Mouse (Mus musculus) limb, embryonic 10.5 days (tissue): Measurements from ENCODE around the gene Tut4. TPM values are rescaled to one million over a fixed set of nuclear protein-coding genes. Genes with fewer than 3 reads are reported as not detected.

Source experiments
- DNase-seq: peaks from one replicate; pipeline ENCODE4 v3.0.0-alpha.2; 2017; ENCODE audit warnings: low spot score
- H3K27ac ChIP-seq: fragments of 300-500 bp; sonication (generic); 2 replicates; pipeline ENCODE4 v1.5.1; 2016; ENCODE audit warnings: mild to moderate bottlenecking
- H3K27me3 ChIP-seq: fragments of 300-500 bp; sonication (generic); 2 replicates; pipeline ENCODE4 v1.6.1; 2016; ENCODE audit warnings: low read depth, mild to moderate bottlenecking; ENCODE audit not compliant: poor library complexity, severe bottlenecking
- H3K36me3 ChIP-seq: fragments of 300-500 bp; sonication (generic); 2 replicates; pipeline ENCODE4 v1.6.1; 2016; ENCODE audit warnings: mild to moderate bottlenecking, moderate library complexity
- H3K4me1 ChIP-seq: fragments of 300-500 bp; sonication (generic); 2 replicates; pipeline ENCODE4 v1.6.1; 2016
- H3K4me3 ChIP-seq: fragments of 300-500 bp; sonication (generic); 2 replicates; pipeline ENCODE4 v1.5.1; 2016; ENCODE audit warnings: mild to moderate bottlenecking, moderate library complexity
- H3K9me3 ChIP-seq: fragments of 300-500 bp; sonication (generic); replicated peaks from 2 replicates; pipeline ENCODE4 v1.6.1; 2016; ENCODE audit warnings: mild to moderate bottlenecking
- WGBS: fragments of 180-500 bp; shearing (Covaris S2); methylation state at CpG from one replicate; pipeline ENCODE4 v1.1.7; 2016; 5-methylcytosine and 5-hydroxymethylcytosine counted together
- polyA plus RNA-seq: library from polyadenylated mRNA; unstranded; fragments of >200 nt; fragmentation: Nextera tagmentation; extraction: Ambion mirVana; gene quantifications from 2 replicates; pipeline ENCODE4 v1.2.1, GENCODE M21; 2016

The Tut4 gene
- 95.8 and 119 TPM in 2 replicates for polyA plus RNA-seq

GRCm38 (mm10) chr4:108459231-108460155 is at the start of gene Tut4:
Gene Tut4, plus strand, starts transcription at chr4:108459426.
- DNase-seq: peak; percentile 94
- Histone ChIP-seq H3K27ac (peak within 1 kb of the TSS; percentile 100), H3K9me3 (no peaks in the 10 kb centered on the region), H3K36me3 (peaks cover 18% of the 10 kb centered on the region), H3K4me1 (peaks cover 21% of the 10 kb centered on the region), H3K4me3 (peak within 1 kb of the TSS; percentile 100), H3K27me3 (no peaks in the 10 kb centered on the region)
- under 1% methylated on average over 93 of the region's 97 CpGs for WGBS

GRCm38 (mm10) chr4:108424587-108424986 is 34.6 kb upstream of the Tut4 start:
- peaks cover 26% of the 10 kb centered on the region for H3K4me1 ChIP-seq
- no peak overlapping the region for H3K4me3 ChIP-seq
- no peaks in the 10 kb centered on the region for H3K9me3 ChIP-seq
- DNase-seq: no peak
- WGBS: 83% methylated on average over 2 of the region's 2 CpGs
- H3K27ac ChIP-seq: 0 out of 2 replicates have a peak overlapping the region, but pooled peaks have one; percentile 14
- H3K36me3 ChIP-seq: no peaks in the 10 kb centered on the region
- no peaks in the 10 kb centered on the region for H3K27me3 ChIP-seq

GRCm38 (mm10) chr4:108427719-108428340 is 31.4 kb upstream of the Tut4 start:
- peaks cover 54% of the 10 kb centered on the region for H3K4me1 ChIP-seq
- 79% methylated on average over 11 of the region's 11 CpGs for WGBS
- no peak for DNase-seq
- H3K27me3 ChIP-seq: no peaks in the 10 kb centered on the region
- H3K36me3 ChIP-seq: no peaks in the 10 kb centered on the region
- no peak overlapping the region for H3K4me3 ChIP-seq
- H3K9me3 ChIP-seq: no peaks in the 10 kb centered on the region
- H3K27ac ChIP-seq: peak overlapping the region; percentile 20; the same call in 1 of the 2 replicates

GRCm38 (mm10) chr4:108428341-108428721 is 30.9 kb upstream of the Tut4 start:
- H3K4me3 ChIP-seq: no peak overlapping the region
- WGBS: 85% methylated on average over 6 of the region's 6 CpGs
- peak overlapping the region; percentile 20; the same call in 1 of the 2 replicates for H3K27ac ChIP-seq
- no peaks in the 10 kb centered on the region for H3K36me3 ChIP-seq
- no peaks in the 10 kb centered on the region for H3K27me3 ChIP-seq
- peaks cover 58% of the 10 kb centered on the region for H3K4me1 ChIP-seq
- no peaks in the 10 kb centered on the region for H3K9me3 ChIP-seq
- DNase-seq: no peak

GRCm38 (mm10) chr4:108430656-108431560 is 28.3 kb upstream of the Tut4 start:
- H3K27me3 ChIP-seq: no peaks in the 10 kb centered on the region
- H3K9me3 ChIP-seq: no peaks in the 10 kb centered on the region
- H3K4me3 ChIP-seq: peak overlapping the region; percentile 14; the same call in 1 of the 2 replicates
- H3K27ac ChIP-seq: peak overlapping the region; percentile 92
- H3K36me3 ChIP-seq: no peaks in the 10 kb centered on the region
- peak; percentile 87 for DNase-seq
- 25% methylated on average over 4 of the region's 4 CpGs for WGBS
- peaks cover 74% of the 10 kb centered on the region for H3K4me1 ChIP-seq

- no peak for DNase-seq
- 26% methylated on average over 2 of the region's 2 CpGs for WGBS
- Histone ChIP-seq H3K27ac (peak overlapping the region; percentile 92), H3K9me3 (no peaks in the 10 kb centered on the region), H3K4me1 (peaks cover 76% of the 10 kb centered on the region), H3K4me3 (peak overlapping the region; percentile 14; the same call in 1 of the 2 replicates), H3K36me3 (no peaks in the 10 kb centered on the region), H3K27me3 (no peaks in the 10 kb centered on the region)
These were observed 27.7 kb upstream of the Tut4 start for GRCm38 (mm10) chr4:108431561-108431936.

- Histone ChIP-seq H3K4me3 (peak overlapping the region; percentile 35), H3K9me3 (no peaks in the 10 kb centered on the region), H3K4me1 (peaks cover 86% of the 10 kb centered on the region), H3K27me3 (no peaks in the 10 kb centered on the region), H3K36me3 (no peaks in the 10 kb centered on the region), H3K27ac (peak overlapping the region; percentile 92)
- DNase-seq: peak; percentile 71
- 12% methylated on average over 6 of the region's 6 CpGs for WGBS
These were observed 25.9 kb upstream of the Tut4 start for GRCm38 (mm10) chr4:108433341-108433740.

GRCm38 (mm10) chr4:108434221-108434620 is 25.0 kb upstream of the Tut4 start:
- H3K4me1 ChIP-seq: peaks cover 81% of the 10 kb centered on the region
- no peaks in the 10 kb centered on the region for H3K27me3 ChIP-seq
- WGBS: 69% methylated on average over 4 of the region's 4 CpGs
- no peak for DNase-seq
- no peaks in the 10 kb centered on the region for H3K9me3 ChIP-seq
- H3K36me3 ChIP-seq: no peaks in the 10 kb centered on the region
- peak overlapping the region; percentile 92 for H3K27ac ChIP-seq
- H3K4me3 ChIP-seq: peak overlapping the region; percentile 35

- H3K27ac ChIP-seq: peak overlapping the region; percentile 92
- H3K27me3 ChIP-seq: no peaks in the 10 kb centered on the region
- H3K4me1 ChIP-seq: peaks cover 79% of the 10 kb centered on the region
- WGBS: 94% methylated on average over 3 of the region's 3 CpGs
- DNase-seq: no peak
- H3K9me3 ChIP-seq: no peaks in the 10 kb centered on the region
- no peaks in the 10 kb centered on the region for H3K36me3 ChIP-seq
- no peak overlapping the region for H3K4me3 ChIP-seq
These were observed 24.4 kb upstream of the Tut4 start for GRCm38 (mm10) chr4:108434781-108435180.

- peak overlapping the region; percentile 92 for H3K27ac ChIP-seq
- H3K9me3 ChIP-seq: no peaks in the 10 kb centered on the region
- no peaks in the 10 kb centered on the region for H3K36me3 ChIP-seq
- H3K4me3 ChIP-seq: peak overlapping the region; percentile 18; the same call in 1 of the 2 replicates
- WGBS: 54% methylated on average over 3 of the region's 3 CpGs
- DNase-seq: peak; percentile 47
- H3K4me1 ChIP-seq: peaks cover 75% of the 10 kb centered on the region
- no peaks in the 10 kb centered on the region for H3K27me3 ChIP-seq
These were observed 23.6 kb upstream of the Tut4 start for GRCm38 (mm10) chr4:108435646-108436045.

GRCm38 (mm10) chr4:108436225-108436624 is 23.0 kb upstream of the Tut4 start:
- no peak for DNase-seq
- Histone ChIP-seq H3K4me3 (no peak overlapping the region), H3K4me1 (peaks cover 69% of the 10 kb centered on the region), H3K27ac (peak overlapping the region; percentile 92), H3K27me3 (no peaks in the 10 kb centered on the region), H3K36me3 (no peaks in the 10 kb centered on the region), H3K9me3 (no peaks in the 10 kb centered on the region)
- WGBS: 96% methylated on average over 1 of the region's 1 CpGs

- H3K36me3 ChIP-seq: no peaks in the 10 kb centered on the region
- H3K4me1 ChIP-seq: peaks cover 49% of the 10 kb centered on the region
- H3K27me3 ChIP-seq: no peaks in the 10 kb centered on the region
- H3K4me3 ChIP-seq: no peak overlapping the region
- DNase-seq: no peak
- WGBS: 64% methylated on average over 6 of the region's 6 CpGs
- no peaks in the 10 kb centered on the region for H3K9me3 ChIP-seq
- 0 out of 2 replicates have a peak overlapping the region, but pooled peaks have one; percentile 33 for H3K27ac ChIP-seq
These were observed 21.0 kb upstream of the Tut4 start for GRCm38 (mm10) chr4:108438082-108438840.
